Mouse (Mus musculus) cortical plate, adult 2 months (tissue): ENCODE results near the gene Cdc37l1.

Experiments used
- CTCF ChIP-seq: fragments of 200-500 bp; IDR thresholded peaks from 2 replicates; pipeline ENCODE4 v1.5.1; 2011; ENCODE audit warnings: mild to moderate bottlenecking, control low read depth, low read length; ENCODE audit not compliant: insufficient read depth; ENCODE audit errors: extremely low read depth
- POLR2A ChIP-seq: fragments of 200-500 bp; IDR thresholded peaks from 2 replicates; pipeline ENCODE4 v1.6.1; 2011; ENCODE audit warnings: mild to moderate bottlenecking, low read length, control low read depth; ENCODE audit not compliant: insufficient read depth; ENCODE audit errors: extremely low read depth

DNA sequence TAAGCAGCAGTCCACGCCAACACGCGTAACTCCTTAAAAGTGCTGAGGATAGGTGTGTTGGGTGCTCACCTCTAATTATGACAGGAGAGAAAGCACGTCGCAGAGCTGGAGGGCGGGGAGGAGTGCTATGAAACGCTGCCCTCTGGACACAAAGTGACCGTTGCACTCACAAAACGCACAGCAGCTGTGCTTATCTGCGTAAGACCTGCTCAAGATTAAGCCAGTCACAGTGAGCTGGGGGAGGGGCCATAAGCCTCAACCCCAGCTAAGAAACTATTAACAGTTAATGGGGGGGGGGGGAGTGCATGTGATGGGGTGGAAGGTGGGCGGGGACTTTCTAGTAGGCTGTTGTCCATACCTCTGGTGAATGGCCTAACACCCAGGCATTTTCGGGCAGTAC lies 62.6 kb downstream of the Cdc37l1 start:
- TF ChIP-seq POLR2A (no peak), CTCF (no peak)
